Mouse (Mus musculus) 416B (cell line): ENCODE results near the gene Klhdc3.
A peak's percentile ranks its signal among the peaks of the same experiment; 100 is the strongest.

Experiments
- DNase-seq: peaks from one replicate; pipeline ENCODE4 v3.0.0; 2011; ENCODE audit warnings: low read depth

The Klhdc3 gene

GRCm38 (mm10) chr17:46680760-46681373, at the start of gene Klhdc3:
TSS of gene Klhdc3 (minus strand) at chr17:46680914.
- DNase-seq: peak; percentile 100

- no peak for DNase-seq
These were observed 48.2 kb upstream of the Klhdc3 start, which contains the start of gene Gnmt for GRCm38 (mm10) chr17:46728904-46729318. TSS of gene Gnmt (minus strand) at chr17:46729168.

- no peak for DNase-seq
These were observed 47.8 kb upstream of the Klhdc3 start for GRCm38 (mm10) chr17:46728496-46728895.

- peak; percentile 41 for DNase-seq
These were observed 47.3 kb upstream of the Klhdc3 start for GRCm38 (mm10) chr17:46728021-46728420.

DNA sequence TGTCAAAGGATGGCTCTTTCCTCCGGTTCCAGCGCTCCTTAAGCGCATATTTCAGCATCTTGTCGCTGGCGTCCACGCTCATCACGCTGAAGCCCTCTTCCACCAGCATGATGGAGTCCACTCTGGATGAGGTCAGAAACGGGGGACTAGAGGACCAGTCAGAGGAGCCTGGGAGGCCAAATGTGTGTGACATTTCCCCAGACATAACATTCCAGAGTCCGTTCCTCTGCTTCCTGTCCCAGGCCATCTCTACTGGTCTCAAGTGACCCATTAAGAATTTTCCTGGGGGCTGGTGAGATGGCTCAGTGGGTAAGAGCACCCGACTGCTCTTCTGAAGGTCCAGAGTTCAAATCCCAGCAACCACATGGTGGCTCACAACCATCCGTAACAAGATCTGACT, 46.6 kb upstream of the Klhdc3 start:
- DNase-seq: no peak

DNA sequence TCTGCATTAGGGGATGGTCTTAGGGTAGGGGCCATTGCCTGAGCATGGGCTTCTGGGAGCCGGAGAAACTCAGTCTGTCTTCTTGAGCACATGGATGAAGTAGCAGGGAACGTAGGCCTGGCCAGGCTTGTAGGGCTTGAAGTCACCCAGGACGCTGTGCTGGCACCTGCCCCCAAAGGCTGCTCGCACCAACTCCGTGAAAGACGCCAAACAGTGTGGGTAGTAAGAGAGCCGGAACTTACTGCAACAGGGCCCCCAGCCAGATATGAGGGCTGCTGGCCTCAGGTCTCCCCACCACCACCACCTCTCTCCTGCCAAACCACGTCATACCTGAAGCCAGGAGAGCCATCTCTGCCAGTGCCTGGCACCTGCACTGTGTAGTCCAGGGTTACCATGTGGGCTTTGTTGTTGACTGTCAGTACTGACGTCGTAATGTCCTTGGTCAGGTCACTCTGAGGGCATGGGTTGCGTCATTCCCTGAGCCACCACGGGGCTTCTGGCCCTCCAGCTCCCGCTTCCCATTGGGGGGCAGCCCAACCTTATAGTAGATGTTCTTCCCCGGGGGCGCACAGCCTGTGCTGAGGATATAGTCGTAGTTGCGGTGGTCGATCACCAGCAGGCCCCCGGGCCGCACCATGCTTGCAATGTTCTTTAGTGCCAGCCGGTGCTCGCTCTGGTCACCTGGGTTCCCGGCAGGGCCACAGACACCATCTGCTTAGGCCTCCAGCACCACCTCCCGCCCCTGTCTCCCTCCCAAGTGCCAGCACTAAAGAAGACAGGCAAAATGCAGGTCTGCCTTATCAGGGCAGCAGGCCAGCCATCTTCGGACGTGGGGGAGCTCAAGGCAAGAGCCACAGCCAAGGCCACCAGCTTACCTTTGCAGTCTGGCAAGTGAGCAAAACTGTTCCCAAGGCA, 45.3 kb upstream of the Klhdc3 start:
- DNase-seq: no peak

GRCm38 (mm10) chr17:46725273-46725672, 44.6 kb upstream of the Klhdc3 start:
- peak; percentile 68 for DNase-seq

- no peak for DNase-seq
These were observed 43.9 kb upstream of the Klhdc3 start for GRCm38 (mm10) chr17:46724477-46725084.

DNA sequence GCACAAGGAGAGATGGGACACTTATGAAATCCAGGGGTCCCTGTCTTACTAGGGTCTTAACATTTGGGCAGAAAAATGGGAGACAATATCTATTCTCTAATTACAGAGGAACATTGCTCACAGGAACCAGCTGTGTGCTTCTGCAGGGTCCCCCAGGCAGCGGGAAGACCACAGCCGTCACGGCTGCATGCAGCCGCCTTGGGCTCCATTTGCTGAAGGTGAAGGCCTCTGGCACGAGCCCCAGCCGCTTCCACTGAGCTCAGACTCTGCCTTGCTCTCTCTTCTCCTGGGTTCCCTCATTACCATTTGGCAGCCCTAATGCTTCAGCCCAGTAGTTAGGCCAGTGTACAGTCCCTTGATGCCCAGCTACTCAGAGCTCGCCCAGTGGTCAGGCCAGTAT, 40.4 kb upstream of the Klhdc3 start:
- no peak for DNase-seq

DNA sequence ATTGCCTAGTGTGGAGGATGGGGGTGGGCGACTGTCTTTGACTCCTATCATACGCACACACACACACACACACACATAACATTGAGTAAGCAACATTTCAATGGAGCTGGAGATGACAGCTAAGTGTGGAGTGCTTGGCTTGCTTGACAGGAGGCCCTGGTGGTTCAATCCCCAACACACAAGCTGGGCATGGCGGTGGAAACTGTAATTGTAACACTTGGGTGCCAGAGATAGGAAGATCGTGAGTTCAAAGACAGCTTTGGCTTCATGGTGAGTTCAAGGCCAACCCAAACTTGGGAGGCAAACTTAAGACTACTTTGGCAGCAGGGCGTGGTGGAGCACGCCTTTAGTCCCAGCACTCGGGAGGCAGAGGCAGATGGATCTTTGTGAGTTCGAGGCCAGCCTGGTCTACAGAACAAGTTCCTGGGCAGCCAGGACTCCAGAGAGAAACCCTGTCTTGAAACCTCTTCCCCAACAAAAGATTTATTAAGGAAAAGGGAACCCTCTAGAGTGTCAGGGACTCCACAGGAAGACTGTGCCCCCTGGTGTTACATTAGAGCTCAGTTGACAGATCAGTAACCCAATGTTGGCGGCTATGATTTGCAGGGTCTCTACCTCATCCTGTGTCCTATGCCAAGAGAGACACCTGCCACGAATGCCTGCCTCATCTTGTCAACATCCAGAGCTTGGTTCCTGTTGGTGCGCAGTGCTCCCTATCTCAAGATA, 34.2 kb upstream of the Klhdc3 start:
- no peak for DNase-seq

DNA sequence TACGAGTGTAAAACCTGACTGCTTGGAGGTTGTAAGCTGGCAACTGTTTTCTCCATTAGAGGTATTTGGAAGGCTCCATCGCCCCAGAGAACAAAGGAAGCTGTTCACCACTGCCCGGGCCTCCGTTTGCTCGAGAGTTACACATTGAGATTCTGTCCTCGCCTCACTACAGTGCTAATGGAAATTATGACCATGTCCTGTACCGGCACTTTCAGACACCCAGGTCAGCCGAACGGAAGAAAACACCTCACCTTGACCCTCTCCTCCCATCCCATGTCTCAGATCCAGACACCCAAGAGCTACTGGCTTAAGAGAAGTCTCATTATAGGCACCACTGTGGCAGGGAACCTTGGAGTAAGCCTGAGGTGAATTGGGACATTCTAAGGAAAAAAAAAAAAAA, 33.1 kb upstream of the Klhdc3 start:
- DNase-seq: no peak

GRCm38 (mm10) chr17:46712442-46712841, 31.7 kb upstream of the Klhdc3 start:
- peak; percentile 53 for DNase-seq

DNA sequence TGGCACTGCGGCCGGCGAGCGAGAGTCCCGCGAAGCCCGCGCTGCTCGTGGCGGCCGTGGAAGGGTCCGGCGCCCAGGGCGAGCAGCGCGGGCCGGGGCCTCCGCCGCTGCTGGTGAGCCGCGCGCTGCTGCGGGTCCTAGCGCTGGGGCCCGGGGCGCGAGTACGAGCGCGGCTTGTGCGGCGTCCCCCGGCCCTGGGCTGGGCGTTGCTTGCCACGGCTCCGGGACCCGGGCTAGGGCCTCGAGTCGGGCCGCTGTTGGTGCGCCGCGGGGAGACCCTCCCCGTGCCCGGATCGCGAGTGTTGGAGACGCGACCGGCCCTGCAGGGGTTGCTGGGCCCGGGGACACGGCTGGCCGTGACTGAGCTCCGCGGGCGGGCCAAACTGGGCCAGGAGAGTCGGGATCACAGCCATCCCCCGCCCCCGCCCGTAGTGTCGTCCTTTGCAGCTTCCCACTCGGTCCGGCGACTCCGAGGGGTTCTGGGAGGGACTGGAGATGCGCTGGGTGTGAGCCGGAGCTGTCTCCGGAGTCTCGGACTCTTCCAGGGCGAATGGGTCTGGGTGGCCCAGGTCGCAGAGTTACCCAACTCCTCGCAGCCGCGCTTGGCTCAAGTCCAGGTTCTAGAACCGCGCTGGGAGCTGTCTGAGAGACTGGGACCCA, 31.0 kb upstream of the Klhdc3 start:
- DNase-seq: peak; percentile 60

DNA sequence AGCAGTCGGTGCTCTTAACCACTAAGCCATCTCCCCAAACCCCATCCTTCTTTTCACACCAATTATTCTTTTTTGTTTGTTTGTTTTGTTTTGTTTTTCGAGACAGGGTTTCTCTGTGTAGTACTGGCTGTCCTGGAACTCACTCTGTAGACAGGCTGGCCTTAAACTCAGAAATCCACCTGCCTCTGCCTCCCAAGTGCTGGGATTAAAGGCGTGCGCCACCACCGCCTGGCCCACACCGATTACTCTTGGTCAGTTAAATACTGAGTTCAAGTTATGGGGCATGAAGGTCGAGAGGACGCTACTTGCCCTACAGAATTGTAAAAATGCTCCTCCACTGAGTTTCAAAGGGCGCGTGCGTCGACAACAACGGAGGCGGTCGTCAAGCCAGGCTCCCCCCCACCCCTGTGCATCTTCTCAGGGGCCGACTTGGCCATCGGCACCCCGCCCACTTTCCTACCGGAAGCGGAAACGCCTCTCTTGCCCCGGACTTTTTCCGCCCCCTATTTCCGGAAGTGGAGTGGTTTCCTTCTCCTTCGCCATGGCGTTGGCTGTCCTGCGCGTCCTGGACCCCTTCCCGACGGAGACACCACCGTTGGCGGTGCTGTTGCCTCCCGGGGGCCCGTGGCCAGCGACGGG, 30.4 kb upstream of the Klhdc3 start, which contains the start of gene Pex6:
Gene Pex6, plus strand, starts transcription at position 505 of the 639 bp plus-strand sequence.
- peak; percentile 94 for DNase-seq

GRCm38 (mm10) chr17:46706375-46707089, 25.8 kb upstream of the Klhdc3 start:
- DNase-seq: no peak

DNA sequence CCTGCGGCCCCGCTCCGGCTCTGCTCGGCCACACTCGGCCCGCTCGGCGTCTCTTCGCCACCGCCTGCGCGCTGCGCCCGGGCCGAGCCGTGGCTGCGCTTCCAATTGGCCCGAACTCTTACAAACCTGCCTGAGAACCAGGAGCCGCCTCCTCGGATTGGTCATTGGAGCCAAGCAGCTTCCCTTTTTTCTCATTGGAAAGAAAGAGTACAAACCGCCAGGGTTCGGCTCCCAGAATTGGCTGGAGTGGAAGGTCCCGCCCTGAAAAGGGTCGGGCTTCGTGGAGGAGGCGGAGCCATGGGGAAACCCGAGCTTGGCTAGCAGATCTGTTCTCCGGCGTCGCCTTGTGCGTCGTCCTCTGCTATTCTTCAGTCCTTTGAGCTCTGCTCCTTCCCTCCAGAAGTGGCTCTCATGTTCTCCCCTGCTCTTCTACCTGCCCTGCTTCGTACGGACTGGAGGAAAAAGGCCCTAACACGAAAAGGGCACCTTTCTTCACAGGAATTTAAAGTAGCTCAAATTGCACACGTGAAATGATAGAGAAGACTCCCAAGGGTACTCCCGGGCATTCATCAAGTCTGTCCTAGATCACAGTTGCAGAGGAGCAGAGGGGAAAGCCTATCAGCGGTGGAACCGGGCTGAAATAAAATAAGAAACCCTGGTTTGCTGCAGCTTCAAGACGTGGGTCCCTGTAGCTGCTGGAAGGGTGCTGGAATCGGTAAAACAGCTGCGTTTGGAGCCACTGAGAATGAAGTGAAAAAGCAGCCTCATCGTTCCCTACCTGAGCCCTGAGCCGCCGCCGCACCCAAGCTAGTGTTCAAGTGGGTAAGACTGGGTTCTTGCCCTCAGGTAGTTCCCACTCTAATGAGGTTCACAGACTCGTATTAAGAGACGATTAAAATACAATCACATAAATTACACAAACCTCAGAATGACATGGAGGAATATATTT, 24.4 kb upstream of the Klhdc3 start, which contains the start of gene Ppp2r5d:
Gene Ppp2r5d, minus strand, starts transcription at position 225 of the 949 bp plus-strand sequence.
- DNase-seq: peak; percentile 98

- no peak for DNase-seq
These were observed 23.5 kb upstream of the Klhdc3 start for GRCm38 (mm10) chr17:46703971-46704886.

- no peak for DNase-seq
These were observed 21.8 kb upstream of the Klhdc3 start for GRCm38 (mm10) chr17:46702506-46702905.
